Mouse (Mus musculus): ENCODE results near the gene Sema3a. TPM values are rescaled to one million over a fixed set of nuclear protein-coding genes. Genes with fewer than 3 reads are reported as not detected.

Sema3a gene
- polyA plus RNA-seq, 1 experiment from 2014 or later = 6.9 TPM

DNA sequence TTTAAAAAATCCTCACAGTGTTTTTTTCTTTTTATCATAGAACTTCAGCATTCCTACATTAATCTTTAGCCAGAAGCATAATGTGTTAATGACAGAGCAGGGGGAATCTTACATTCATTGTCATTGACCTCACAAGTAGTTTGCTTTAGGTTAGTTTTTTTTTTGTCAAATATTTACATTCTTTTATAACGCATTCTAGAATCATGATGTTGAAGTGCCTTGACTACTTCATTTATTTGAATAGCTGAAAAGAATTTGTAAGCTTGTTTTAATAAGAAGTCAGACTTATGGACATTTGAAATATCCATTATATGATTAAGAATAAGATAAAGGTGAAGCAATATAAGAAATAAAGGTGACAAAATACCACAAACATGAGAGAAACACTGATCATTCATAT, 212.5 kb downstream of the Sema3a start:
- Histone ChIP-seq H3K4me2 (no peak overlapping the region), H3K4me3 (no peak overlapping the region), H3K9ac (no peak overlapping the region), H3K9me3 (no peaks in the 10 kb centered on the region), H3K27ac (no peak overlapping the region), H3K27me3 (replicated peaks) (no peaks in the 10 kb centered on the region), H3K4me1 (no peaks in the 10 kb centered on the region), H3K36me3 (replicated peaks) (no peaks in the 10 kb centered on the region)
- ATAC-seq (replicated peaks) = no peak
- 88% methylated on average over 1 of the region's 1 CpGs for WGBS

DNA sequence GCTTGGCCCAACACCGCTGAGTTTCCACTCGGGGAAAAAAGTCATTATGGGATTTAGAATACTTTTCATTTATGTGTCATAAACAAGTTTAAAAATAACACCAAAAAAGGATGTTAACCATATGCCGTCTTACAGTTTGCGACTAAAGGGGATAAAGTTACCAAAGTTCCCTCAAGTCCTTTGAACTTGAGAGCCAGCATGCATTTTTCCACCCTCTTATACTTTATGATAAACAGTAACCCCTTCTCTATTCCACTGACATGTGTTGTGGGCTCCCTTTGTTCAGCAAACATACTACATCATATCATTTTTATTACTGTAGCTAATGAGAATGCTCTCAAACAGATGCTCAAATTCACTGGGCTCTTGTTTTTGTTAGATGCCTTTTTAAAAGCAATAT, 221.9 kb downstream of the Sema3a start:
- no peaks in the 10 kb centered on the region for H3K36me3 ChIP-seq (replicated peaks)
- H3K27ac ChIP-seq = no peak overlapping the region
- H3K9ac ChIP-seq = no peak overlapping the region
- H3K27me3 ChIP-seq (replicated peaks) = no peaks in the 10 kb centered on the region
- no peak for ATAC-seq (replicated peaks)
- H3K9me3 ChIP-seq = no peaks in the 10 kb centered on the region
- 85% methylated on average over 4 of the region's 4 CpGs for WGBS
- H3K4me1 ChIP-seq = no peaks in the 10 kb centered on the region
- no peak overlapping the region for H3K4me3 ChIP-seq
- H3K4me2 ChIP-seq = no peak overlapping the region

DNA sequence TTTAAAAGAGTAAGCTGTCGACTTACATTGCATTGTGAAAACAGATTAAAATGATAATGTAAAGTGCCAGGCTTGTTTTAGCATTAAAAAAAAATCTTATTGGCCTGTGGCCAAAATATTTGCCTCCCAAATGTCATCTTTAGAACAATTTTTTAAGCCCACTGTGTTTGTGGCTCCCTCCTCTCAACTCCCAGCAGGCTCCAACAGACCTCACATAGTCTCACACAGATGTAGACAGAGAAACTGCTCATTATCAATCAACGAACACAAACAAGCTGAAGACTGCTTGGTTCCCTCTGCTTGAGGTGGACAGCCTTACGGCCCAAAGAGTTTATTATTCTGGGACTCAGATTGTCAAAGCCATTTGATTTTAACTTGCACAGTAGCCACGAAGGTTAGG, 226.4 kb downstream of the Sema3a start:
- Histone ChIP-seq H3K9me3 (no peaks in the 10 kb centered on the region), H3K36me3 (replicated peaks) (no peaks in the 10 kb centered on the region), H3K4me3 (no peak overlapping the region), H3K27me3 (replicated peaks) (no peaks in the 10 kb centered on the region), H3K4me1 (no peaks in the 10 kb centered on the region), H3K9ac (no peak overlapping the region), H3K27ac (no peak overlapping the region), H3K4me2 (no peak overlapping the region)
- ATAC-seq (replicated peaks) = no peak
- WGBS = 58% methylated on average over 4 of the region's 4 CpGs

DNA sequence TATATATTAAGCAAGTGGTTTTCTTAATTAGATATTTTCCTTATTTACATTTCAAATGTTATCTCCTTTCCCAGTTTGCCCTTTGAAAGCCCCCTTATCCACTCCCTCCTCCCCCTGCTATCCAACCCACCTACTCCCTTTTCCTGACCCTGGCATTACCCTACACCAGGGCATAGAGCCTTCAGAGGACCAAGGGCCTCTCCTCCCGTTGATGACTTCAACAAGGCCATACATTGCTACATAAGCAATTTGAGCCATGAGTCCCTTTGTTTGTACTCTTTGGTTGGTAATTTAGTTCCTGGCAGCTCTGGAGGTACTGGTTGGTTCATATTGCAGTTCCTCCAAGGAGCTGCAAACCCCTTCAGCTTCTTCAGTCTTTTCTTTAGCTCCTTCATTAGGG, 227.8 kb downstream of the Sema3a start:
- Histone ChIP-seq H3K4me2 (no peak overlapping the region), H3K36me3 (replicated peaks) (no peaks in the 10 kb centered on the region), H3K27ac (no peak overlapping the region), H3K4me3 (no peak overlapping the region), H3K4me1 (no peaks in the 10 kb centered on the region), H3K9me3 (no peaks in the 10 kb centered on the region), H3K27me3 (replicated peaks) (no peaks in the 10 kb centered on the region), H3K9ac (no peak overlapping the region)
- ATAC-seq (replicated peaks) = no peak
- 70% methylated on average over 1 of the region's 1 CpGs for WGBS

DNA sequence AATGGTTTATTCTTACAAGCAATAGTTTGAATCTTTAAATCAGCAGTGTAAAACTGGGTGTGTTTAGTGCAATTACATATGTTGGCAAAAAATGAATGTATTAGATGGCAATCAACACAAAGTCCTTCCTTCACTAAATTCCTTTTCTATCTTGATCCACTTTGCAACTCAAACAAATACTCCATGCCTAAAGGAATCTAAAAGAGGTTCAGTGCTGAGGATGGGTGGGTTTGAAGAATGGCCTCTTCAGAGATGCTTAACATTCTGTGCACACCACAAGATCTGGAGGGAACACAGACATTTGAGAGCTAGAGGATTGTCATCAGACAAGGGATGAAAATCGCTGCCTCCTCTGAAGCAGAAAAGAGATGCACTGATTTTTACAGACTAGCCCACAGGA, 228.3 kb downstream of the Sema3a start:
- no peak overlapping the region for H3K9ac ChIP-seq
- no peaks in the 10 kb centered on the region for H3K27me3 ChIP-seq (replicated peaks)
- no peak overlapping the region for H3K27ac ChIP-seq
- H3K4me2 ChIP-seq = no peak overlapping the region
- no peak overlapping the region for H3K4me3 ChIP-seq
- ATAC-seq (replicated peaks) = no peak
- 87% methylated on average over 1 of the region's 1 CpGs for WGBS
- H3K4me1 ChIP-seq = no peaks in the 10 kb centered on the region
- H3K9me3 ChIP-seq = no peaks in the 10 kb centered on the region
- no peaks in the 10 kb centered on the region for H3K36me3 ChIP-seq (replicated peaks)

DNA sequence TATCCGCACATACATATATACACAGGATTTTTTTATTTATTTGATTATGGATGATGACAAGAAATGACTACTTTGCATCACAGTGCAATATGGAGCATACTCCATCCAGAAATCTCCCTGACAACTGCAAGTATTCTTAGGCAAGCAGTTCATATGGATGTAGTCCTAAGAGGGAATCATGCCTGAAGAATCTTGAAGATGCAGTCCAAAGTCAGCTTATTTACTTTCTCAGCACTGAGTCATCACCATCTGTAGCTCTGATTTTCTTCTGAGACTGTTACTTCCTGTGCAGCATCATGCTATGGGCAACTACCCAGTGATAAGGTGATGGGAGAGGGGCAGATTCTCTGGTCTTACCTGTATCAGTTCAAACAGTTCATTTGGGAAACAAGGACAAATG, 229.7 kb downstream of the Sema3a start:
- H3K9me3 ChIP-seq = no peaks in the 10 kb centered on the region
- H3K4me2 ChIP-seq = no peak overlapping the region
- WGBS = 84% methylated on average over 1 of the region's 1 CpGs
- no peaks in the 10 kb centered on the region for H3K27me3 ChIP-seq (replicated peaks)
- no peaks in the 10 kb centered on the region for H3K36me3 ChIP-seq (replicated peaks)
- no peak overlapping the region for H3K4me3 ChIP-seq
- H3K27ac ChIP-seq = no peak overlapping the region
- ATAC-seq (replicated peaks) = no peak
- no peak overlapping the region for H3K9ac ChIP-seq
- no peaks in the 10 kb centered on the region for H3K4me1 ChIP-seq

DNA sequence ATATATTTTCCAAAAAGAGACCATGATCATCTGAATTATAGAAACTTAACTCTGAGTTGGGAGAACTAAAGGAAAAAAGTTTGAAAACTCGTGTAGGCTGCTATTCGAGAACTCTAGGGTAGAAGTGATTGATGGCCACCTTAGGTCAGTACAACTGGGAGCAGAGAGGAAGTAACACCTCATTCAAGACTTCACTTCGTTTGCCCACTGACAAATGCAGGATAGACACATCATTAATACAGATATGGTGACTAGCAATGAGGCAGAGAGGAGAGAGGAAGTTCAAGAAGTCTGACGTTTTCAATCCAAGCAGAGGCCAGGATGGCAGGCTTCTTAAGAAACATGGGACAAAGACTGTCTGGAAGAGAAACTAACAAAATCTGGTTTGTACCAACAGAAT, 233.6 kb downstream of the Sema3a start:
- ATAC-seq (replicated peaks) = no peak
- H3K36me3 ChIP-seq (replicated peaks) = no peaks in the 10 kb centered on the region
- WGBS = 78% methylated on average over 4 of the region's 4 CpGs

DNA sequence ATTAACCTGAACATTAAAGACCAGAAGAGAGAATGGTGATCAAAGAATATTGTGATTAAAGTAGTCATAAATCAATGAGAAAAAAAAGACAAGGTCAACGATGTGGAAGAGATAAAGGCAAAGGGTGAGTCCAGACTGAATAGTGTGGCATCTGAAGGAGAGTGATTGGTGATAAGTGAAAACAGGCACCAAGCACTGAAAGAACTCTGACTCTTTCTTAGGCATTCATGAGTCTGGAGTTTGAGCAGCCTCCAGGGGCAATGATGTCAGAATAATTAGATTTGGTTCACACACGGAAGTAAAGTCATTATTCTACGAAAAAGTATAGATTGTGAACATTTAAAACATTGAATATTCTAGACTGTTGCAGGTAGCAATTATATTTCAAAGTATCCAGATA, 235.5 kb downstream of the Sema3a start:
- H3K4me2 ChIP-seq = no peak overlapping the region

More for the DNA sequence above, 233.6 kb downstream of the Sema3a start:
- no peaks in the 10 kb centered on the region for H3K9me3 ChIP-seq
- H3K27me3 ChIP-seq (replicated peaks) = no peaks in the 10 kb centered on the region
- H3K4me3 ChIP-seq = no peak overlapping the region
- no peak overlapping the region for H3K9ac ChIP-seq
- H3K27ac ChIP-seq = no peak overlapping the region
- H3K4me2 ChIP-seq = no peak overlapping the region
- H3K4me1 ChIP-seq = no peaks in the 10 kb centered on the region

DNA sequence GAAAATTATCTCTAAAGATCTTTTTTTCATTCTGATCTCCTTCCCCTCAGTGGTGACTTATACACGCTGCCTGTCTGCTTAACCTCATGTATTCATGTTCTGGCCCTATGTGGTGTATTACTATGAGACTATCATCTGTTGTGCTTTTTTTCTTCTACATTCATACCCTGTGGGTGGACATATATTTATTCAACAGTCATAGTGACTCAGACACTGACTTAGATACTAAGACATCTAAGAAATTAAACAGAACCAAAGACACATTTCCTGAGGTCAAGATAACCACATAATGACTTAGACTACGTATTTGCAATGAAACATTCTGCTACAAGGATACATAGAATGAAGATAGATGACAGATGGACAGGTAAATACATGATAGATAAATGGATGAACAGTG, 239.9 kb downstream of the Sema3a start:
- H3K4me1 ChIP-seq = no peaks in the 10 kb centered on the region
- no peak overlapping the region for H3K27ac ChIP-seq
- 79% methylated on average over 2 of the region's 2 CpGs for WGBS

More for the DNA sequence above, 235.5 kb downstream of the Sema3a start:
- Histone ChIP-seq H3K4me3 (no peak overlapping the region), H3K9me3 (no peaks in the 10 kb centered on the region), H3K27ac (no peak overlapping the region), H3K36me3 (replicated peaks) (no peaks in the 10 kb centered on the region), H3K27me3 (replicated peaks) (no peaks in the 10 kb centered on the region), H3K4me1 (no peaks in the 10 kb centered on the region), H3K9ac (no peak overlapping the region)
- ATAC-seq (replicated peaks) = no peak
- 42% methylated on average over 3 of the region's 3 CpGs for WGBS

DNA sequence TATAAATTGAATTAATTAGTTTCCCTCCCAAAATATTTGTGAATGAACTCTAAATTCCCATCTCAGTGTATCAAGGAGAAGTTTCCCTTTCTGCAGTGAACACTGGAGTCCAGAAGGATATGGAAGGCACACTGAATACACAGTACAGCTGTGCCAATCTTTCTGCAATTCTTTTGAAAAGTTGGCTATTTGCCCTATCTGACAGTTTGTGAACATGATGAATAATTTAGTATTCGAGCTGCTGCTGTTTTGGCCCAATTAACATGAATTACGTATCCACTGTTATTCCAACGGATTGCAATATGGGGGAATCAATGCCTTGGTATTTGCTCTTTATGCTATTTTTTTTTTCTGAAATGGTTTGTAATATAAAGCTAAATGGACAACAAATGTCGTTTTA, 254.0 kb downstream of the Sema3a start:
- no peak for ATAC-seq (replicated peaks)
- H3K4me1 ChIP-seq = no peaks in the 10 kb centered on the region
- WGBS = 73% methylated on average over 4 of the region's 4 CpGs
- no peaks in the 10 kb centered on the region for H3K36me3 ChIP-seq (replicated peaks)
- no peak overlapping the region for H3K27ac ChIP-seq
- no peak overlapping the region for H3K4me3 ChIP-seq
- H3K4me2 ChIP-seq = no peak overlapping the region
- H3K9ac ChIP-seq = no peak overlapping the region
- no peaks in the 10 kb centered on the region for H3K9me3 ChIP-seq
- H3K27me3 ChIP-seq (replicated peaks) = no peaks in the 10 kb centered on the region

More for the DNA sequence above, 239.9 kb downstream of the Sema3a start:
- Histone ChIP-seq H3K4me3 (no peak overlapping the region), H3K27me3 (replicated peaks) (no peaks in the 10 kb centered on the region), H3K9me3 (no peaks in the 10 kb centered on the region), H3K36me3 (replicated peaks) (no peaks in the 10 kb centered on the region), H3K9ac (no peak overlapping the region), H3K4me2 (no peak overlapping the region)
- no peak for ATAC-seq (replicated peaks)

DNA sequence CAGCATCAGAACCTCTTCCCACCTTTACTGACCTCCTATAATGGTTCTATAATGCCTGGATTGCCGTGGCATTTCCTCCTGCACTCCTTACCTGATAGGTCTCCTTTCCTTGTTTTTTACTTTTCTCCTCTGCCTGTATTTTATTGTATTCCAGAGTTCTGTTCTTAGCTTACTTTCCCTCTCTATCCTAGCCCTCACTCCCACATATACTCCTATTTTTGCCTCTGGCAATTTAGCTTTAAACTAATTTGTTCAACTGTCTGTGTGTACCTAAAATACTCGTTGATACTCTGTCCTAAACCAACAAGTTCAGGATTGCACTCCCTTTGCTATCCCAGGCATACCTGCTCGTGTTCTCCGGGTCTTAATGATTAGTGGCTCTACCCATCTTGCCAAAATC, 258.8 kb downstream of the Sema3a start:
- no peak overlapping the region for H3K27ac ChIP-seq
- no peaks in the 10 kb centered on the region for H3K27me3 ChIP-seq (replicated peaks)
- no peak overlapping the region for H3K9ac ChIP-seq
- no peak overlapping the region for H3K4me3 ChIP-seq
- ATAC-seq (replicated peaks) = no peak
- no peaks in the 10 kb centered on the region for H3K36me3 ChIP-seq (replicated peaks)
- no peak overlapping the region for H3K4me2 ChIP-seq
- H3K9me3 ChIP-seq = no peaks in the 10 kb centered on the region
- 80% methylated on average over 4 of the region's 4 CpGs for WGBS
- H3K4me1 ChIP-seq = no peaks in the 10 kb centered on the region

DNA sequence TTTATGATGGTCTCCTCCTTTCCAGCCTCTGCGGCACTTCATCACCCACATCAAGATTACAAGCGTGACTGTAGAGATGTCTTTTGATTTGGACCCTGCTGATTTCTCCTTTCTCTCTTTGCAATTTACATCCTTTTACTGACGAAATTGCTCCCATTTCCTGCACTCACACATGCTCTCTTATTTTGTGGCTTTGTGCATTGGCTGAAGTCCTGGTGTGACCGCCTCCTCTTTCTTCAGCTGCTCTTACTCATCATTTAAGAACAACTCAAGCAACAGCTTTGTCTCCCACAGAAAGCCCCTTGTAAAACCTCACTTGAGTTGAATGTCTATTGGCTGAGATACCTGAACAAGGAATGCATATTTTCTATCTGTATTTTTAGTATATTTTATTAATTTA, 259.5 kb downstream of the Sema3a start:
- Histone ChIP-seq H3K27ac (no peak overlapping the region), H3K36me3 (replicated peaks) (no peaks in the 10 kb centered on the region), H3K4me1 (no peaks in the 10 kb centered on the region), H3K4me2 (no peak overlapping the region), H3K4me3 (no peak overlapping the region), H3K9me3 (no peaks in the 10 kb centered on the region), H3K9ac (no peak overlapping the region), H3K27me3 (replicated peaks) (no peaks in the 10 kb centered on the region)
- WGBS = 61% methylated on average over 4 of the region's 4 CpGs
- ATAC-seq (replicated peaks) = no peak

DNA sequence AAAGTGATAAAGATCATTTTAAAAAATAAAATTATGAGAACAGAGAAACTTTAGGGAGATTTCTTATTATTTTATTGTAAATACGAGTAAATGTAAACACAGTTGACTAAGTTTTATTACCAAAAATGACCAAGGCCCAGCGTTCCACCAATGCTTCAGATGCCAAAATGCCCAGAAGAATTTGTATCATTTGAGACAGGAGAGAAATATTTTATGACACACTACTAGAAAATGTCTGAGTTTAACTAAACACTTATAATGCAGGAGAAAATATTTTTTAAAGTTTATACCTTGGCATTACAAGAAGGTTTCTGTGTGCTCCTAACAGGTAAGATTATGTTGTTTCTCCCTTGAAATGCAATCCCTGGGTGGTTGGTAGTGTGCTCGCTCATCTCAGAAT, 261.4 kb downstream of the Sema3a start:
- 91% methylated on average over 3 of the region's 3 CpGs for WGBS

DNA sequence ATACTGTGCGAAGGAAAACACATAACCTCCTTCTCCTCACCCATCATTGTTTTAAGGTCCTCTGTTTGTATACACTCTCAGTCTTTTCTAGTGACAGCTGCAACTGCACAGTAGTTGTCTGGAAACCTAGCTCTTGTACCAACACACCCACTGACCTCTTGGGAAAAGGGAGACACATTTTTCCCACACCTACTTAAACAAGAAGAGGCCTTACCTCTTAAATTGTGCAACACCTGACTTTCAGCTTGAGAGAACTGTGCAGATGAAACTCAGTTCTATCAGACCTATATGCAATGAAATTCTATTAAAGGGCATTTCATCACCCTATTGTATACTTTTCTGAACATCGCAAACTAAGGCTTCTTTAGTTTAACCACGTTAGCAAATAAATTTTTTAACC, 262.5 kb downstream of the Sema3a start:
- 84% methylated on average over 3 of the region's 3 CpGs for WGBS
- Histone ChIP-seq H3K27me3 (replicated peaks) (peaks cover 17% of the 10 kb centered on the region), H3K36me3 (replicated peaks) (no peaks in the 10 kb centered on the region), H3K4me2 (no peak overlapping the region), H3K4me3 (no peak overlapping the region), H3K9ac (no peak overlapping the region), H3K9me3 (no peaks in the 10 kb centered on the region), H3K4me1 (no peaks in the 10 kb centered on the region), H3K27ac (no peak overlapping the region)
- ATAC-seq (replicated peaks) = no peak

More for the DNA sequence above, 261.4 kb downstream of the Sema3a start:
- H3K9me3 ChIP-seq = no peaks in the 10 kb centered on the region
- H3K27ac ChIP-seq = no peak overlapping the region
- H3K4me1 ChIP-seq = no peaks in the 10 kb centered on the region
- H3K27me3 ChIP-seq (replicated peaks) = peaks cover 11% of the 10 kb centered on the region
- no peaks in the 10 kb centered on the region for H3K36me3 ChIP-seq (replicated peaks)
- H3K9ac ChIP-seq = no peak overlapping the region
- no peak overlapping the region for H3K4me2 ChIP-seq
- H3K4me3 ChIP-seq = no peak overlapping the region
- no peak for ATAC-seq (replicated peaks)
